Mouse (Mus musculus) lung, embryonic 15.5 days (tissue): ENCODE results near the gene Foxd3. TPM values are rescaled to one million over a fixed set of nuclear protein-coding genes. Genes with fewer than 3 reads are reported as not detected.
A peak's percentile ranks its signal among the peaks of the same experiment; 100 is the strongest.
"Not testable (repeated sequence)": the region's sequence is repeated elsewhere in the genome, so short reads cannot be mapped to it uniquely, and the experiment has no call there.

ENCODE experiments used
- ATAC-seq: fragments of 200-750 bp; cut with Nextera tagmentation; 2 replicates; pipeline ENCODE4 v1.8.0; 2017; ENCODE audit warnings: moderate number of reproducible peaks, borderline replicate concordance; ENCODE audit not compliant: low FRiP score, low TSS enrichment; ENCODE audit errors: extremely low read depth
- H3K27ac ChIP-seq: fragments of 300-500 bp; sonication (generic); 2 replicates; pipeline ENCODE4 v1.5.1; 2015; ENCODE audit warnings: moderate library complexity, mild to moderate bottlenecking, inconsistent platforms
- H3K27me3 ChIP-seq: fragments of 300-500 bp; sonication (generic); 2 replicates; pipeline ENCODE4 v1.6.1; 2015; ENCODE audit warnings: inconsistent platforms
- H3K36me3 ChIP-seq: fragments of 300-500 bp; sonication (generic); 2 replicates; pipeline ENCODE4 v1.6.1; 2015; ENCODE audit warnings: inconsistent platforms
- H3K4me1 ChIP-seq: fragments of 300-500 bp; sonication (generic); 2 replicates; pipeline ENCODE4 v1.6.1; 2015; ENCODE audit warnings: inconsistent platforms
- H3K4me2 ChIP-seq: fragments of 300-500 bp; sonication (generic); 2 replicates; pipeline ENCODE4 v1.6.1; 2015; ENCODE audit warnings: inconsistent platforms, mild to moderate bottlenecking, moderate library complexity
- H3K4me3 ChIP-seq: fragments of 300-500 bp; sonication (generic); 2 replicates; pipeline ENCODE4 v1.5.1; 2015; ENCODE audit warnings: mild to moderate bottlenecking, inconsistent platforms
- H3K9ac ChIP-seq: fragments of 300-500 bp; sonication (generic); 2 replicates; pipeline ENCODE4 v1.6.1; 2015; ENCODE audit warnings: inconsistent platforms
- H3K9me3 ChIP-seq: fragments of 300-500 bp; sonication (generic); 2 replicates; pipeline ENCODE4 v1.6.1; 2016; ENCODE audit warnings: inconsistent platforms
- WGBS: fragments of 180-500 bp; shearing (Covaris S2); methylation state at CpG from one replicate; pipeline ENCODE4 v1.1.7; 2015; 5-methylcytosine and 5-hydroxymethylcytosine counted together
- polyA plus RNA-seq: library from polyadenylated mRNA; unstranded; fragments of >200 nt; fragmentation: Nextera tagmentation; extraction: Ambion mirVana; gene quantifications from 2 replicates; pipeline ENCODE4 v1.2.1, GENCODE M21; 2015

Foxd3 gene
- polyA plus RNA-seq: 0.10 and 0.13 TPM in 2 replicates

DNA sequence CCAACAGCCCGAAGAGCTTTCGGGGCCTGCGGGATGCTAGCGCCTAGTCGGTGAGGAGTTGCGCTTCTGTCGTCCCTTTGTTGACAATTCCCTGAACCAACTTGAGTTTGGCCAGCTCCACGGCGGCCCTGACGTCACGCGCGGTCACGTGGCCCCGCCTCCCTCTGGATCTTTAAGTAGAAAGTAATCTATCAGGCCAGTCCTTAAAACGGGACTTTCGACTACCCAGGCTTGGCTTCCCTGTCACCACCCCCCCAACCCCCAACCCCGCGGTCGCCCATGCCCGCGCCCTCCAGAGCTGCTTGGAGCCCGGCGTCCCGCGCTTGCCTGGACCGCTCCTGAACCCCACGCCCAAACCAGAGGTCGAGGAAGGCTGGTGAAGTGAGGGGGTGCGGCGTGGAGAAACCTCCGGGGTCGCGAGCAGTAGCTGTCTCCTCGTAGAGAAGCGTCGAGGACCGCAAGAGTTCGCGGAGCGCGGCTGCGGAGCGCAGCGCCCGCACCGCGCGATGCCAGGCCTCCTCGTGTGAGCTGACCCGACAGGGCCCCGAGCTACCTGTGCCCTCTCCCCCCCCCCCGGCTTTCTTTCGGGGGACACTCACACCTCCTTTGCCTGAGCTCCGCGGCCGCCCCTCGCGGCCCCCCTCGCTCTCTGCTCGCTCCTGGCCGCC is at the start of gene Foxd3:
Gene Foxd3, plus strand, starts transcription at position 363 of the 668 bp plus-strand sequence.
- Histone ChIP-seq H3K36me3 (no peaks in the 10 kb centered on the region), H3K4me2 (peak within 1 kb of the TSS; percentile 52), H3K4me3 (peak within 1 kb of the TSS; percentile 29), H3K27me3 (peaks cover 97% of the 10 kb centered on the region), H3K9me3 (no peaks in the 10 kb centered on the region), H3K9ac (no peak within 1 kb of the TSS), H3K4me1 (peaks cover 46% of the 10 kb centered on the region), H3K27ac (no peak within 1 kb of the TSS)
- WGBS: under 1% methylated on average over 45 of the region's 62 CpGs
- peak; percentile 30; the same call in 1 of the 2 replicates for ATAC-seq

DNA sequence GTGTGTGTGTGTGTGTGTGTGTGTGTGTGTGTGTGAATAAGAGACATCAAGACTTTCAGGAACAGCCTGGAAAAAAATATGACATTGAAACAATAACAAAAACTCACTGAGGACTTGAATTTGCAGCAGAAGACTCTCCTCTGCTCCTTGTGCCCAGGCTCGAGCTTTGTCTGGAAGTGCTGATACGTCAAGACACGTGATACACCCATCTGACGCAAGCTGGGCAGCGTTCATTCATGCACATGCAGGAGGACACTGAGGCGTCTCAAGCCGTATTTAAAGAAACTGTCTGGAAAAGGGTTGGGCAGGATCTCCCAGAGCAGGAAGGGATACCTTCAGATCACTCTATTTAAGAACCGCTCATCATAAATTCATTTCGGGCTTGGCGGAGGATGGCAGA is 43.9 kb upstream of the Foxd3 start:
- H3K27me3 ChIP-seq: no peaks in the 10 kb centered on the region
- no peaks in the 10 kb centered on the region for H3K4me1 ChIP-seq
- no peak for ATAC-seq
- H3K9me3 ChIP-seq: no peaks in the 10 kb centered on the region
- H3K4me3 ChIP-seq: no peak overlapping the region
- H3K36me3 ChIP-seq: no peaks in the 10 kb centered on the region
- no peak overlapping the region for H3K9ac ChIP-seq
- H3K27ac ChIP-seq: no peak overlapping the region
- 81% methylated on average over 10 of the region's 10 CpGs for WGBS
- H3K4me2 ChIP-seq: no peak overlapping the region

DNA sequence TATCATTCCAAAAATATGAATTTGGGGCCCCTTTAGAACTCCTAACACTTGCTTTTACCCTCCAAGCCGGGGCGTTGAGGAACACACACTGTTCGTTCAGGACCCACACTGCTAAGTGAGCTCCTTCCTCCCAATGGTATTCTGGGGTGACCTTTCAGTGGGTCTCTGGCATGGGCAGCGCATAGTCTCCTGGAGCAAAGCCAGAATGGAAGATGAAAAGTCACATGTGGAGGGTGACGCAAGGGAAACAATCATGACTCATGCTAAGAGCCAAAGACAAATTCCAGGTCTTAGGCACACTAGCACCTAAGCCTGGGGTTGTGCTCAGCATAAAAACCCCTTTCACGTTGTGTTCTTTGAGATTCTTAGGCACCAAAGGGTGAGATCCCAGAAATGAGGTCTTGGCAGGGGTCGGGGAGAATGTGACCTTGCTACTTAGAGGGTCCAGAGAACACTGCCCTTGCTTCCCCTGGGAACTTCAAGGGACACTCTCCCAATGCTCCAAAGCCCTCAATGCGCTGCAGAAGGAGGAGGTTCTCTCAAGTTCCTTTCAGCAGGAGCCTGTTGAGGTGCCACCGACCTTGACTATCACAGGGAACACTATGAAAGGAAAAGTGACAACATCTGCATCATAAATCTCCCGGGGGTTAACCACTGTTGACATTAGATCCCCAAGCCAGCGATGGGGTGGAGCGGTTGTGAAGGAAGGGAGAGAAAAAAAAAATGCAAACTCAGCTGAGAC is 43.3 kb upstream of the Foxd3 start:
- Histone ChIP-seq H3K36me3 (no peaks in the 10 kb centered on the region), H3K4me3 (no peak overlapping the region), H3K27me3 (no peaks in the 10 kb centered on the region), H3K27ac (no peak overlapping the region), H3K9me3 (no peaks in the 10 kb centered on the region), H3K4me2 (no peak overlapping the region), H3K9ac (no peak overlapping the region), H3K4me1 (no peaks in the 10 kb centered on the region)
- ATAC-seq: no peak
- WGBS: 64% methylated on average over 12 of the region's 12 CpGs

DNA sequence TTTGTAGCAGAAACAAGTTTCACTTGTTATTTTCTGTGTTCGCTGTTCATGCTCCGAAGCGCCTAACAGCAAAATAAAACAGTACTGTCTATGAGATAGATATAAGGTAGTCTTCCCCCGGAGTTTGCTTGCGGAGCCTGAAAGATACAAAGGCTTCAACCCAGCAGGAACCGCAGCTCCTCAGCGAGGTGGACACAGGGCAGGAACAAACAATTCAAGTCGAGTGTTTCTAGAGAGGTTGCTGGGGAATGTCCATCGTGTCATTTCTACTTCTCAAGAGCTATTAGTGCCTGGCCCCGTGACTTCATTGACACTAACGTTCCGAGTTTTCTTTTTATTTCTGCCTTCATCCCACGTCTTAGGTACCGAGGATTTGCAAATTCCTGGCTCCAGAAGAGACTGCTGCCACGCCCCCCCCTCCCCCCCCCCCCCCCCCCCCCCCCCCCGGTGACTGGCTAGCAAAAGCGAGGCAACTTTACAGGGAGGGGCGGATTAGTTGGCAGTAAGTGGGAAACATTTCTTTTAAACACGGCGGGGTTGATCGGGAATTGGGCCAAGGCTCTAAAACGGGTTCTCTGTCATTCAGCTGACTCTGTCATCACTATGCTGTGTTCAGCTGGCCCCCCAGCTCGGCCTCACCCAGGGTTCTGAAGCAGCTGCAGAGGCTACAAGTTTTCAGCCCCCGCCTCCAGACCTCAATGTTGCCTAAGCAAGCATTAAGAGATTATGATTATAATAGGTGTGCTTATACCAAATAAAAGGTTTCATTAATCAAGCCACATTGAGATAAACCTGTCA is 29.9 kb upstream of the Foxd3 start:
- Histone ChIP-seq H3K36me3 (no peaks in the 10 kb centered on the region), H3K9ac (no peak overlapping the region), H3K4me2 (peak overlapping the region; percentile 51), H3K9me3 (no peaks in the 10 kb centered on the region), H3K27ac (no peak overlapping the region), H3K4me3 (no peak overlapping the region), H3K27me3 (peaks cover 18% of the 10 kb centered on the region; the same call in 1 of the 2 replicates), H3K4me1 (no peaks in the 10 kb centered on the region)
- 0 out of 2 replicates have a peak, but pooled peaks have one; percentile 39 for ATAC-seq
- WGBS: 9% methylated on average over 19 of the region's 24 CpGs

DNA sequence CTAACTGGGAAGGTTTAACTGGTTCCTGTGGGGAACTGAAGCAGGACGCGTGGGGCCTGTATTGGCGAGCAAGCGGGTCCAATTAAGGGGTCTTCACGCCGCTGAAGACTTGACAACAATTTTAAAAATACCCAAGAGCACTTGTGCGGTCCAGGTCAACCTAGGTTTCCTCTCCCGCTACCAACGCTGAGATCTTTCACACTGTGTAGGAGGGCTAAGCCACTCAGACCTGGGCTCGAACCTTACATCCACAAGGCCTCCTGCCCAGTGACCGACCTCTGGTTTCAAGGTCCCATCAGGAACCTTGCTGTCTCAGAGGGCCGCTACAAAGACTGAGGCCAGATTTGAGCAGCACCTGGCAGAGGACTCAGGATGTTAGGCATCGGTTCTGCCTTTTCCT is 29.0 kb upstream of the Foxd3 start:
- Histone ChIP-seq H3K36me3 (no peaks in the 10 kb centered on the region), H3K4me2 (no peak overlapping the region), H3K4me1 (no peaks in the 10 kb centered on the region), H3K27ac (no peak overlapping the region), H3K9me3 (no peaks in the 10 kb centered on the region), H3K9ac (no peak overlapping the region), H3K4me3 (no peak overlapping the region), H3K27me3 (peaks cover 17% of the 10 kb centered on the region; the same call in 1 of the 2 replicates)
- 62% methylated on average over 13 of the region's 13 CpGs for WGBS
- no peak; the same call in 1 of the 2 replicates for ATAC-seq

DNA sequence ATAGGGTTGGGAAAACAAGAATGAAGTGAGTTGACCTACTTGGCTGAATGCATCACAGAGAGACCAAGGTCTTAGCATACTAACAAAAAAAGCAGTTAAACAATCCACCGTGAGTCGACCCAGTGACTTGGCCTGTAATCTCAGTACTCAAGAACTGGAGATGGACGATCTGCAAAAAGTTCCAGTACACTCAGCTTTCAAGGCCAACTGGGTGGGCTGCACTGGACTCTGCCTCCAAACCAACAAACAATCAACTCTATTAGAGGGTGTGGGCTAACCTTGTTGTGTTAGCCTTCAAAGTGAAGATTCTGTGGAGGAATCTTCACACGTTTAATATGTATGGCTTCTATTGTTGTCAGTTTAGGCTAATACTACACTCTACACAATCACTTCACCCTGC is 20.1 kb upstream of the Foxd3 start:
- no peaks in the 10 kb centered on the region for H3K9me3 ChIP-seq
- ATAC-seq: no peak
- H3K9ac ChIP-seq: no peak overlapping the region
- no peaks in the 10 kb centered on the region for H3K4me1 ChIP-seq
- no peaks in the 10 kb centered on the region for H3K36me3 ChIP-seq
- WGBS: 62% methylated on average over 4 of the region's 4 CpGs
- no peak overlapping the region for H3K4me2 ChIP-seq
- H3K27ac ChIP-seq: no peak overlapping the region
- no peak overlapping the region for H3K4me3 ChIP-seq
- no peaks in the 10 kb centered on the region for H3K27me3 ChIP-seq

DNA sequence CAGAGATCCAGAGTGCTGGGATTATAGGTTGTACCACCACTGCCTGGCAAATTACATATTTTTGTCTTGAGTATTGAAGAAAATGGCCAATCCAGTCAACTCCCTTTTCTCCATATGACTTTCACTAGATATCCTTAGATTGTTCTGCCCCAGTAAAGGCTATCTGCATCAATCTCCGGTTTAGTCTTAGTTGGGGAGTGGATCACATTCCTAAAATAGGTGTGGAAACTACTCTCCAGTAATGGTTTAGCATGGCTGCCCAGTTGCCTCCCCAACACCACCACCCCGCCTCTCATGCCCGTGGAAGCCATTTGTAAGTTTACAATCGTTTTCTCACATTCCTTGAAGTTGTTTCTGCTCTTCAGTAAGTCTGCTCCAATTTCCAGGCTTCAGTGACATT is 19.4 kb upstream of the Foxd3 start:
- H3K27ac ChIP-seq: no peak overlapping the region
- H3K4me1 ChIP-seq: no peaks in the 10 kb centered on the region
- H3K9me3 ChIP-seq: no peaks in the 10 kb centered on the region
- WGBS: 76% methylated on average over 4 of the region's 4 CpGs
- ATAC-seq: no peak
- H3K4me2 ChIP-seq: no peak overlapping the region
- no peak overlapping the region for H3K4me3 ChIP-seq
- H3K9ac ChIP-seq: no peak overlapping the region
- H3K36me3 ChIP-seq: no peaks in the 10 kb centered on the region
- H3K27me3 ChIP-seq: no peaks in the 10 kb centered on the region

DNA sequence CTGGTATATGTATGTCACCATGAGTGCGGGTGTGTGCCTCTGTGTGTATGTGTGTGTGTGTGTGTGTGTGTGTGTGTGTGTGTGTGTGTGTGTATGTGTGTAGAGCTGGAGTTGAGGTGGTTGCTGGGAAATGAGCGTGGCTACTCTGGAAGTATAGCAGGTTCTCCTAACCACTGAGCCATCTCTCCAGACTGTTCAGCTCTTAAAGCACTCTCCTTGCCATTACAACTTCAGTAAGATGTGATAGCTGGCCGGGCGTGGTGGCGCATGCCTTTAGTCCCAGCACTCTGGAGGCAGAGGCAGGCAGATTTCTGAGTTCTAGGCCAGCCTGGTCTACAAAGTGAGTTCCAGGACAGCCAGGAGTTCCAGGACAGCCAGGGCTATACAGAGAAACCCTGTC is 15.5 kb upstream of the Foxd3 start:
- not testable (repeated sequence) for ATAC-seq, H3K9ac ChIP-seq, H3K27ac ChIP-seq, H3K4me2 ChIP-seq, H3K4me3 ChIP-seq, H3K36me3 ChIP-seq, H3K9me3 ChIP-seq, H3K4me1 ChIP-seq
- peaks cover 12% of the 10 kb centered on the region; the same call in 1 of the 2 replicates for H3K27me3 ChIP-seq
- 90% methylated on average over 5 of the region's 5 CpGs for WGBS

DNA sequence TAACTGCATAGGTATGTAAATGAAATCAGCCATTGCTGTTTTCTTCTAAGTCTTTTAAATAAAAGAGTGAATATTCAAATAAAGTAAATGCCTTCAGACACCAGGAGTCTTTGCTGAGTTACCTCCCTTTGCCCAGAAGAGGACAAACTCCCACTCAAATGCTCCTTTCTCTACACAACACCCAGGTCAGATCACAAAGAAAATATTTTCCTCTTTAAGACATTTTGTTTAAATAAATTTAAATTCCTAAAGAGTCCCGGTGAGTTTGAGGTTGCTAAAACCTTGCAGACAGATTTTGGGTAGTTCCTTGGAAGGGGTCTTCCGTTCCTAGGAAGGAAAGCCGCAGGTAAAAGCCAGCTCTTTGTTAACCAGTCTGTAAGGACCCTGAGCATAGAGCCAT is 14.2 kb upstream of the Foxd3 start:
- no peak overlapping the region for H3K9ac ChIP-seq
- H3K9me3 ChIP-seq: no peaks in the 10 kb centered on the region
- no peak overlapping the region for H3K4me3 ChIP-seq
- no peak for ATAC-seq
- H3K27ac ChIP-seq: no peak overlapping the region
- 33% methylated on average over 3 of the region's 3 CpGs for WGBS
- no peak overlapping the region for H3K4me2 ChIP-seq
- peaks cover 25% of the 10 kb centered on the region; the same call in 1 of the 2 replicates for H3K27me3 ChIP-seq
- H3K4me1 ChIP-seq: no peaks in the 10 kb centered on the region
- no peaks in the 10 kb centered on the region for H3K36me3 ChIP-seq

DNA sequence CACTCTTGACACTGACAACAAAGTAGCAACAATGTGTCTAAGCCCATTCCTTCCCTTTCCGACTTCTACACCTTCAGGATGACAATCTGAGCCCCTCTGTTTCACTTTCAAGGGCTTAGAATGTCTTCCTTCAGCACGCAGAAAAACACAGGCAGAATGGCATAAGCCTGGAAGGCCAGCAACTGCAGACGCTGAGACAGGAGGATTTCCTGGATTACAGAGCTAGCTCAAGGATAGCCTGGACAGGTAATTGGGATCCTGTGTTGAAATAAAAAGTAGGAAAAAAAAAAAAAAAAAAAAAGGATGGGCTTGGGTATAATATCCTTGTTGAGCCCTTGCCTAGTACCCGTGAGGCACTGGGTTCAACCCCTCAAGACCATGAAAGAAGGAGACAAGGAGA is 10.5 kb upstream of the Foxd3 start:
- Histone ChIP-seq H3K9me3 (no peaks in the 10 kb centered on the region), H3K27me3 (peaks cover 60% of the 10 kb centered on the region), H3K4me2 (no peak overlapping the region), H3K27ac (no peak overlapping the region), H3K4me1 (no peaks in the 10 kb centered on the region), H3K9ac (no peak overlapping the region), H3K36me3 (no peaks in the 10 kb centered on the region), H3K4me3 (no peak overlapping the region)
- 75% methylated on average over 4 of the region's 4 CpGs for WGBS
- ATAC-seq: no peak

DNA sequence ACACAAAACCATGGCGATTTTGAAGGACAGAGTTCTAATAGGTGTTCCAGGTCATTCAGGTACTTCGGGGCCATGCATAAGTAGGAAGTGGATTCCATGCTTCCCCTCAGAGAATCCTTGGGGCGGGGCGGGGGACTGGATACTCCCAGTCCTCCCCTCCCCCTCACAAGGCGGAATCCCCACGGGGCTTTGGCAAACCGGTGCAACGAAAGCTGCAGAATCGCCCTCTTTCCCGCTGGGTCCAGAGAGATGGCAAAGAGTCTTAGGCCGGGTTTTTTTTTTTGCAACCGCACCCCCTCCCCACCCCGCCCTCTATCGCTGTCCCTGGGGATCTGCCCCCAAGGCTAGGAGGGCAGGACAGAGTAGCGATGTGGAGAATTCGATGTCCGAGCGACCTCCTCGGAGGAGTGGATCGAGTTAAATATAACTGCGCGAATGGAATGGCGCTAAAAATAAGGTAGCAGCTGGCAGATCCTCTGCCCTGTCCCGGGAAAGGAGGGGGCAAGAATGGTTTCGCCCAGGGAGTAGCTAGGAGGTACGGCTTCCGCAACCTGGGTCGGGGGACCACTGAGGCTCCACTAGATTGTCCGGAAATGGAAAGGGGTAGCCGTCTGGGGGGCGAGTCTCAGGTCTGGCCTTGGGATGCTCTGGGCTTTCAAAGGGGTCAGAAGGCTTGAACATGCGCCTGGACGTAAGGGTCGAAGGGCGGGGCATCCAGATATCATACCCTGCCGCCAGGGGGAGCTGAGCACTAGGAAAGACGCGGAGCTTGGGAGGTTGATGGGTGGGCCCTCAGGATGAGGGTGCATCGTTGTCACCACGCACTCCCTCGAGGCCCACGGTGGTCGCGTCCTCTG is 5.8 kb upstream of the Foxd3 start:
- no peak; the same call in 1 of the 2 replicates for ATAC-seq
- H3K27ac ChIP-seq: no peak overlapping the region
- H3K9me3 ChIP-seq: no peaks in the 10 kb centered on the region
- no peaks in the 10 kb centered on the region for H3K36me3 ChIP-seq
- no peak overlapping the region for H3K9ac ChIP-seq
- 2% methylated on average over 44 of the region's 44 CpGs for WGBS
- peaks cover 98% of the 10 kb centered on the region for H3K27me3 ChIP-seq
- peaks cover 16% of the 10 kb centered on the region for H3K4me1 ChIP-seq
- H3K4me2 ChIP-seq: no peak overlapping the region
- no peak overlapping the region for H3K4me3 ChIP-seq
